Mouse (Mus musculus) mouse trophoblast stem cell (cell line): Measurements from ENCODE around the gene Ulk3.

ENCODE experiments used
- in situ Hi-C, 2 experiments: fragments of 300-500 bp; cut with MseI, MboI; formaldehyde crosslinking; loops; 2 replicates in 1 of 2; 3 replicates in 1 of 2; pipeline ENCODE4 v1.15.1; 2025

Ulk3 gene

DNA sequence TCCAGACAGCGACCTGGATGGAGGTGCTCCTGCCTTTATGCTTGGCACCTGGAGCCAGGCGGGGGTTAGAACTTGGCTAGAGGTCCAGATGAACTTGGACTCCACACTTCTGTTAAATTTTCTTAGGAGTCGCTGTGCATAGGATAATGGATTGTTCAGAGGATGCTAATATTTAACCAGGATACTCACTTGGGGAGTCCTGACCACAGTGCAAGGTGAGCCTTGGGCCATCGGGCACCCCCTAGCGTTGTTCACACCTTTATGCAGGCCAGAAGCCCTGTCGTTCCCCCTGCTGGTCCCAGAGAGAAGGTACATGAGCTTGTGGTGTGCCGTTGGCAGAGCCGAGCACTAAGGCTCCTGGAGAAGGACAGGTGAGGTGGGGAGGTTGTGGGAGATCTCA is 22.4 kb upstream of the Ulk3 start:
- in situ Hi-C loops = no loop called here

DNA sequence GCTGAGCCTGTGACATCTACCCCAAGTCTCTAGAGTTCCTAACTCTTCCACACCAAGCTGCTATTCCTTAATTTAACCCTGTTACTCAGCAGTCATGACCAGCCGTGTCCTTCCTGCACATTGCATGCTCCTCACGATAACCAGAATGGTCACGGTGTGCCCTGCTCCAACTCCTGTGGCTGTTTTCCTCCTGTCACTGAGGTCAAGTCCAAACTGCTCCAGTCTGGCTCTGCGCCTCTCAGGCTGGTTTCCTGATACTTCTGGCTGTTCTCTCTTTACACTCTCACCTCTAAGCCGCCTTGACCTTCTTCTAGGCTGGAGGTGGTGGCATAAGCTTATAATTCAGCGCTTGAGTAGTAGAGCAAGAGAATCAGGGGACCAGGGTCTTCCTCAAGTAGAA is 20.8 kb upstream of the Ulk3 start:
- in situ Hi-C loops = no loop called here

DNA sequence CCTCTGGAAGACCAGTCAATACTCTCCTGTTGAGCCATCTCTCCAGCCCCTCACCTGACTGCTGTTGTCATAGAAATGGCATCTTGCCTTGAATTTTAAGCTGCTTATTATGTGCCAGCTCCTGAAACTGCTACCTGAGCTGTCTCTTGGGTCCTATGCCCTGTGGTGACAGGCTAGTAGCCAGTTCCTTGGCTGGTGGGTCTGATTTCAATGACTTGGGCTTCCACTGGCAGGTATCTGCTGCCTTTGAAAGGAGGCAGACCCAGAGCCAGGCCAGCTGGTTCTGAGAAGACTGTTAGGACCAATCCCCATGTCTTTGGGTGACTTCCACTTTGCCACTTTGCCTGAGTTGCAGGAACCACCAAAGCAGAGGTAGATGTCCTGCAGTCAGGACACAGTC is 14.9 kb upstream of the Ulk3 start:
- in situ Hi-C loops = no loop called here

DNA sequence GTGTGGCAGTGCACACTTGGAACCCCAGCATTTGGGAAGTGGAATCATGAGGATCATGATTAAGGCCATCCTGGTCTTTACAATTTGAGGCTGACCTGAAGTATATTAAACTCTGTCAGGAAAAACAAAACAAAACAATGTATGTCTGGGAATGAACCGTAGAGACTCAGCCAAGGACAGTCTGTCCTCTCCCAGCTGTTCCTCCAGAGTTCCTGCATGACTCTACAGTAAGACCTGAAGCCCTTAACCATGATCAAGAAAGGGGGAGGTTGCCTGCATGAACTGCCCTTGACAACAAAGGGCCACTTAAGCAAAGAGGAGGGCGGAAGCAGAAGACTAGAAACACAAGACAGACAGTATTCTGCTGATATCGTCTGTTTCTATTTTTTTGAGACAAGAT is 13.7 kb upstream of the Ulk3 start:
- in situ Hi-C loops = no loop called here

DNA sequence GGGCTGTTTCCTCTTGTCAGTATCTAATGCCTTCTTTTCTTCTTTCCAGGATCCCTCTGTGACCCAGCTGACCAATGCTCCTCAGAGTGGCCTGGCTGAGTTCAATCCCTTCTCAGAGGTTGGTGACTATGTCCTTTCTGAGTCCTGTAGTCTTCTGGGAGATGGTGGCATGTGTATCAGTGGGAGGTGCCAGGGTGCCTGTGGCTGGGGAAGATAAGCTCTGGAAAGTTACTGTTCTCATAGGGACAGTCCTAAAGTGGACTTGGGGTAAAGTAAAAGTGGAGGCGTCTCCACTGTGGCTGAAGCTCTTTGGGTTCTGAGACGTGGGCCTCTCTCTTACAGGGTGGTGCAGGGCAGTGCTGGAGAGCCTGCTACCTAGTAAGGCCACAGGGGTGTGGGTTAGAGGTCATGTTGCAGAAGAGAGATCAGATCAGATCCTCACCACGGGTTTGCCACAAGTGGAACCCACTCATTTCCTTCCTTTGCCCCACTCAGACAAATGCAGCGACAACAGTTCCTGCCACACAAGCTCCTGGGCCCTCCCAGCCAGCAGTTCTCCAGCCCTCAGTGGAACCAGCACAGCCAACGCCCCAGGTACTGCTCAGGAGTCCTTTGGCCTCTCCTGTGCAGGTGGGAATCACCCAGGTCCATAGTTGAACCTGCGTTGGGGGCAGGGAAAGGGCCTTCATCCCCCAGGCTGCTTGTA is 12.0 kb upstream of the Ulk3 start:
- in situ Hi-C loops = no loop called here

DNA sequence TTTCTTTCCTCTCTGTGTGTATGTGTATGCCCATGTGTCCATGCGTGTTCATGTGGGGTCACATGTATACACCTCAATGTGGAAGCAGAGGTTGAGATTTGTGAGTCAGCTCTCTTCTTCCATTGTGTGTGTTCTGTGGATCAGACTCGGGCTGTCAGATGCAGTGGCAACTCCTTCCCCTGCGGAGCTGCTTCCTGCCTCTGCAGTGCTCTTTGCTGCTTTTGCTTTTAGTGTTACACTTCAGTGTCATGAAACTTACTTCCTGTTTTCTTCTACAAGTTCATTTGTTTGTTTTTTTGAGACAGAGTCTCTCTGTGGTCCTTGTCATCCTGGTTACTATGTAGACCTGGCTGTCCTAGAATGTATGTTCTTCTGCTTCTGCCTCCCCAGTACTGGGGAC is 4.3 kb upstream of the Ulk3 start:
- in situ Hi-C loops = no loop called here

DNA sequence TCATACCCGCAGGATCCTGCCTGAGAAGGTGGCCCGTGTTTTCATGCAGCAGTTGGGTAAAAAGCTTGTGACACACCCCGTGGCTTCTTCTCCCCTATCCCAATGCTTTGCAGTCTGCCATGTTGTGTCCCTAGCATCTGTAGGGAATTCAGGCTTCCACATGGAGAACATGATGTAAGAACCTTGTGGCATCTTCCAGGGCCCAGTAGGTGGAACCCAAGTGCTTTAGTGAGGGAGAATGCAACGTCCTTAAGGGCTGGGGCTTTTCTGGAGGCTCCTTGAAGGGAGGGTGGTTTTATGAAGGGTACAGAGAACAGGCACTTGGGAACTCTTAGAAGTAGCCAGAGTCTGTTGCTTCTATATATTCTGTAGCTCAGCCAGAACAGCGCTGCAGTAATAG is 1.5 kb downstream of the Ulk3 start:
- in situ Hi-C loops = no loop called here

DNA sequence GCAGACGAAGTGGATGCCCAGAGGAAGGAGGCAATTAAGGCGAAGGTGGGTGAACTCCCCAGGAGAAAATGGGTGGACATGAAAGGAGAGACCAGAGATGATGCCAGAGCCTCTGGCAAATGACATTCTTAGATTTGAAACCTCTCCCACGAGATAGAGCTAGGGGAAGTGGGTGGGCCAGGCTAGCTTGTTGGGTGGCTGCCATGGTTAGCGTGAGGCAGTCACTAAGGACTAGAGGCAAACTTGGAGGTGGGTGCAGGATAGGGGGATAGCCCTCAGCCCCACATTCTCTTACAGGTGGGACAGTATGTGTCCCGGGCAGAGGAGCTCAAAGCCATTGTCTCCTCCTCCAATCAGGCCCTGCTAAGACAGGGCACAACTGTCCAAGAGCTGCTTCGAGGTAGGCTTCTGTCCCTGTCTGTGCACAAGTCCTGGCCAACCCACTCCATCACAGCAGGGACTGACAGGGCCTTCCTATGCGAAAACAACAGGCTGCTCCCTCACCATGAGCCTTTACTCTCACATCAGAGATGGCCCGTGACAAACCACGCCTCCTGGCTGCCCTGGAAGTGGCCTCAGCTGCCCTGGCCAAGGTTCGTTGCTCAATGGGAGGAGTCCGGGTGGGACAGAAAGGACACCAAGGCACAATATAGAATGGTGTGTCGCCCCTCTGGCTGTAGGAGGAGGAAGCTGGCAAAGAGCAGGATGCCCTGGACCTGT is 4.4 kb downstream of the Ulk3 start:
- in situ Hi-C loops = no loop called here

DNA sequence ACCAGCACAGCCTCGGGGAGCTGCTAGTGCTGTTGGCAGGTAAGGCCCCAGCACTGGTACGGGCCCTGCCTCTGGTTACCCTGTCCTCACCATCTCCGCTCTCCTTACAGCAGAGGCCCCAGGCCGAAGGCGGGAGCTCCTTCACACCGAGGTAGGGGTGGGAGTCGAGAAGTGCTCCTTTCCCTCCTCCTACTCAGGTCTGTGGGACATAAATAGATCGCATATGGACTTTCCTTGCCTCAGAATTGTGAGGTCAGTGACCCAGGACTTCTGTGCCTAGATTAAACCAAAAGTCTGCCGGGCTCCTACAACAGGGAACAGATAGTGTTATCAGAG is 4.9 kb downstream of the Ulk3 start:
- in situ Hi-C loops = no loop called here

DNA sequence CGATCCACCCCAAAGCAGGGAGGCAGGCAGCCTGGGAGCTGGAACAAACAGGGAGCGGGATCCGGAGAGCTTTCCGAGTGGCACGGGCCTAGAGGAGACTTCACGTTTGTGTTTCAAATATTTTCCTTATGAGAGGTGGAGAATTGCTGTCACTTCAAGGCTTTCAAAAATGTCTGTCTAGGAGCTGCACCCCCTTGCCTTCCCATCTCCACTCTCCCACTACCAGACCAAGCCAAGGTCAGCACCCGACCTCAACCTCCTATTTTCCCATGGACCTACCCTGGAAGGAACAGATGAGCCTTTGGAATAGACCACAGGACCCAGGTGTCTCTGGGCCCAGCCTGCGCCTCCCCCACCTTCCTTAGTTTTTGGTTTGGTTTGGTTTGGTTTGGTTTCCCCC is 8.0 kb downstream of the Ulk3 start:
- in situ Hi-C loops = no loop called here

DNA sequence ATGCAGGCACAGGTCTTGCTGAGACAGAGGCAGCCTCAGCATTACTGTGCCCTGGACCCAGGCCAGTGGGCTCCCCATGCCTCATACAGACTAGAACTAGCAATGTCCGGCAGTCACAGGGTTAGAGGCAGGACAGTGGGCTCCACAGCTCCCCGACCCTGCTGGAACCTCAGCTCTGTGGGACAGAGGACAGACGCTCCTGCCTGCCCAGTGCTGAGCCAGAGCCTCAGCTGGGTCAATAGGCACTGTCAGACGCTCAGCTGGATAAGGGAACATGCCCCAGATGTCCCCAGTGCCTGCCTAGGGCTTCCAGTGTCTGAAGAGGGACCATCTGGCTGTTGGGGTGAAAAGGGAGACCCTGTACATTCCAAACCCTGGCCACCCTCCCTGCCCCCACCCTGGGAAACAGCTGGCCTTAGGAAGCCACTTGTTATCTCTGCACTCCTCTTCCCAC is 8.7 kb downstream of the Ulk3 start:
- in situ Hi-C loops = no loop called here

DNA sequence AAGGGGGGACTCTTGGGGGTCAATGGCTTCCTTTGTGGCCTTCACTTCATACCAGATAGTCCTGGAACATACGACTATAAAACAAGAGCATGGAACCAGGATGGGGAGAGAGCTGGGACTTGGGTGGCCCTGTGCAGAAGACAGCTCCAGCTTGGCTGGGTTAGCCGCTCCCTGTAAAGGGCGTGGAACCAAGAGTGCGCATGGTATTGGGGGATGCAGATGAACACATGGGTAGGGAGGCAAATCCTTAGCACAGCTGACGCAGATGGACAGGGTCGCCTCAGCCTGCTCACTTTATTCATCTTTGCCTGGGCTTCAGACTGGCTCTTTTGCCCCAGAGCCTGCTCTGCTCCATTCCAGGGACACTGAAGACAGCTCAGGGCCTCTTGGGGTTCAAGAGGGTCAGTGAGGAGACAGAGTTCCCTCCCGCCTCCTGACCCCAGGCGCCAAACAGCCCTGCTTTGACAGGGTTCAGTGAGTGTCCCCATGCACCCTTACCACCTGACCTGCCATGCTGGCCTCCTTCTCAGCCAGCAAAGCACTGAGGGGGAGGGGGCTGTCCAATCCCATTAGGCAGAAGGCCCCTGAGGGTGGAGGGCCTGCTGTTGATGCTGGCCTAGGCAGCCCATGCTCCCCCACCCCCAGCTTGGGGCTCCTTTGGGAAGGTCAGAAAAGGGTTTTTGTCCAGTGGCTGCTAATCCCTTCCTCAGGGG is 9.8 kb downstream of the Ulk3 start:
- in situ Hi-C loops = no loop called here

DNA sequence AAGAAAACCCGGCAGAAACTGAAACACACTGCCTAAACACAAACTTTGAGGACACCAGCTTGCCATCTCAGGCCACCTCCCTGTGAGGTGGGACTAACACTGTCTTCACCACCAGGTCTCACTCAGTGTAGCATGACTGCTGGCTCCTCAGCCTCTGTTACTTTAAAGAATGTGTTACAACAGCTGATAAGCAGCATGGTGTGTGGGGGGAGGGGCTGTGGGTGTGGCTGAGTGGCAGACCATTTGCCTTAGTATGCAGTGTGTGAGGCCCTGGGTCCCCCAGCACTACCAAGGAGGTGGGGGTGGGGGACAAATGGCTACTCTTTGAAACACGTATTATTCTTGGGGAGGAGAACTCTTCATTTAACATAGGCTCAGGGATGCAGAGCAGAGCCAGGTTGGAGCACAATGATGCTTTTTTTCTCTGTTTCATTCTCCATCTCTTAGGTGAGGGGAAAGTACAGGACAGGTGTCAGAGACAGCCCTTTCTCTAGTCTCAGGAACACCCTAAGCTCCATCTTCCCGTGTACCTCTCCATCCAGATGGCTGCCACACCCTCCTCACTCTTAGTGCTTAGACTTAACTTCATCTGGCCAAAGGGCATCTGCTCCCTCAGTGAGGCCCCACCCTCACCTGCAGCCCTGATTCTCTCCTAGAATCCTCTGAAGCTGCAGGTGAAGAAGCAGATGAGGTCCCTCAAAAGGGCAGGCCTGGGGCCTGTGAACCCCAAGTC is 11.5 kb downstream of the Ulk3 start:
- in situ Hi-C loops = no loop called here

DNA sequence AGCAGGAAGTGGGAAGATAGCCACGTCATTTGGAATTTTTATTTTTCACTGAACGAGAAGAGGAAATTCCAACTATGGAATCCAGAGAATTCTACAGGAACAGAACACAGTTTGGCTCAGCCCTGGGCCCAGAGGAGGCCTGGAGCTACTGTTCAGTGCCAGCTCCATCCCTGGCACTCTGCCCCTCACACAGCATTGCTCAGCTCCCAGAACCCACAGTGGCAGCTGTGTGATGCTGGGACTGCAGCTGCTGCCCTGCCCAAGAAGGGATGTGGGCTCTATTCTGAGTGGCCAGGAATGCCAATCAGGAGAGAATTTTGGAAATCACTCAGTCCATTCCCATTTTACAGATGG is 12.1 kb downstream of the Ulk3 start:
- in situ Hi-C loops = no loop called here

DNA sequence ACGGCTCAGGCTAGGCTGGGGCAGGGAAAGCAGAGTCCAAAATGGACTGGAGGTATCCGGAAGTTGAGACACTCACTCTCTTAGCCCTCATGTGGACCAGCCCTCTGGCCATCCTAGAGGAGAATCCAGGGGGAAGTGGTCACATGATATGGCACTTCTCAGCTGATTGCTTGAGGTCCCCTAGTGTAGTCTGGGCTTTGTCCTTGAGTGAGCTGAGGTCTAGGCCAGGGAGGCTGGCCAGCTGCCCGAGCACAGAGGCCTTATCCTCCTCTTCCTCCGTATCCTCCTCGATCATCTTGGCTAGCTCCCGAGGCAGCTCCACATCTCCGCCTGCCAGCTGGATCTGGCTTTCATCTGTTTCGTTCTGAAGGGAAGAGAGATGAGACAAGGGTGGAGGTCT is 12.8 kb downstream of the Ulk3 start:
- in situ Hi-C loops = no loop called here

DNA sequence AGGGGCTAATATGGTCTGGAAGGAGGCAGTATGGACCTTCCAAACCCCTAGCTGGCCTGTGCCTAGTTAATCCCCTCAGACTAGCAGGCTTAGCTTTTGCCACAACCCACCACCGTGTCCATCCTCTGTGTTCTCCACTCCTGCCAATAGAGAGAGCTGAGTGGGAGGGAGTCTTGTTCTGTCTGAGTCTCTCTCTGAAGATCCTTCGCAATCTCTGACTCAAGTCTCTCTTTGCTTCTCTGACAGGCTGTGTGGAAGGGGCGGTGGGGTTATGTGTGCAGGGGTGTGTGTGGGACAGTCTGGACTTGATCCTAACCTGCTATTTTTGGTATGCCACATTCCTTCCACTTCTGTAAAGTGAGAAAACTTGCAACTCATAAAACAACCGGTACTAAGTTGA is 15.6 kb downstream of the Ulk3 start:
- in situ Hi-C loops = no loop called here

DNA sequence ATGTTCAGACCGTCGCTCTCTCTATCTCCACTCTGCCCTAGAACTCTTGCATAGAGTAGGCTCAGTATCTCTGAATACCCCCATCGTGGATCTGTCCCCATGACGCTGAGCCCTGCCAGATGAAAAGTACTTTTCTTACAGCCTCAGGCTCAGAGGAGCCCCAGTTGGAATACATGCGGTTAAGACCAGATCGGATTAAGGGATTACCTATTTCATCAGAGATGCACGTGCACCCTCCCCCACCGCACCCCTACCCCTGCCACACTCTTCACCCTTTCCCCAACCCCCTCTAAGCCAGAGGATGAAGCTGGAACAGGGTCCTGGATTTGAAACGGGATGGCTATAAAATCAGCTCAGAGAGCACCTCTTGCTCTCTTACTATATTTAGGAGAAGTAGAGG is 16.3 kb downstream of the Ulk3 start:
- in situ Hi-C loops = no loop called here

DNA sequence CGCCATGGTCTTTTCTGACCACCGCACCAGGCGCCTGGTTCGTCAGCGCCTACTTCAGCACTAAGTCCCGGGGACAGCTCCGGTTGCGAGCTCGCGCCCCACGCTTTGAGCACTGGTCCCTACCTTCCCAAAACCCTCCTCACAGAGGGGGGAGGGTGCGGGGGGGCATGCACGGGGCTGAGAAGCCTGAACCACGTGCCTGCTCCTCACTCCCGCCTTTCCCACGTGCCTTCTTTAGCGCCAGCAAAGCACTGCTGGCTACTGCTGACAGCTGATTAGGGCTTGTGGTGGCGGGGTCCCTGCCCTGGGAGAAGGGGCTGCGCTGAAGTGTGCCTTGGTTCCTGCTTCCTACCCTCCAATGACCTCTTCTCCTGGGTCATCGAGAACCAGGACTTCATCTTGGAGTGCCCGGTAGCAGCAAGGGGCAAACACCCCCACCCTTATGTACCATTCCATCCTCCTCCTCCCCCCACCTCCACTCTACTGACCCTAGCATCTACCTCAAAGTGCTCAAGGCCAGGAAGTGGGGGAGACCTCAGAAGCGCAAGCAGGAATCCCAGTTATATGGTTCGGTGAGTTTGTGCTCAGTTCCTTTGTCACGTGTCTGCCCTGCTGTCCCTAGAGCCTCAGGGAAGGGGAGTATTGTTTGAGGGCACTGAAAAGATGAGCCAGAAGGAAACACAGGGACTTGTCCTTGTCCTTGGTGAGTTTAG is 17.0 kb downstream of the Ulk3 start, which contains the start of gene Cplx3:
Cplx3 (minus strand) TSS at position 143 of the 713 bp plus-strand sequence.
- in situ Hi-C loops = no loop called here

DNA sequence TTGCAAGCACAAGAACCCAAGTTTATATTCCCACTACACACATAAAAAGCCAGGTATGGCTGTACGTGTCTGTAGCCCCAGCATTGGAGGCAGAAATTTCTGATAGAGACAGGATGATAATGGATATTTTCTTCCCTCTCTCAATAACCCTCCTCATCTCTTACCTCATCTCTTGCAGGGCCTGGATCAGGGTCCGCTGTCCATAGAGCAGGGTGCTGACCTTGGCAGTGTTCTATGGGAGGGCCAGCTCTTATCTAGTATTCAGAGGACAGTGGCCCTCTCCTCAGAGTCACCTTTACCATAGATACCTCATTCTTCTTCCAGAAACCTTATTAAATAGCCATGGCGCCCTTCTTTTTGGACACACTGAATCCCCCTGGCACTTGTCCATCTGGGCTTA is 20.6 kb downstream of the Ulk3 start:
- in situ Hi-C loops = no loop called here

DNA sequence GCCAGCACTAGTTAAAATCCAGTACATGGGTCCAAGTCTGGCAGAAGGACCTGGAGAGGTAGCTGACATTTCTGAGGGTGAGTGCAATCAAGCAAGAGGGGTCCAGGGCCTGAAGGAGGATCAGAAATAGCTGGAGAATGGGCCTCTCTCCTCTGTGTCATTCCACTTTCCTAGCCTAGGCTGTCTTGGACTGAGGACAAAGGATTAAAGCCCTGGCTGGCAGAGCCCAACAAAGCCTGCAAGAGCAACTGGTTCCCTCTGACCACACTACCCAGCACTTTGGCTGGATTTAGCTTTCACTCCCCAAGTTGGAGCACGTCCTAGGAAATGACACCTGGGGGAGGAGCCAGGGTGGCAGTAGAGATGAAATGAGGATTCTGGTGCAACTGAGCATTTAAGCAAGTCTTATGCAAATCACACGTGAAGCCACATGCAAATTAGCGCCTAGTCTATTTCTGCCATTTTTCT is 21.1 kb downstream of the Ulk3 start:
- in situ Hi-C loops = no loop called here

DNA sequence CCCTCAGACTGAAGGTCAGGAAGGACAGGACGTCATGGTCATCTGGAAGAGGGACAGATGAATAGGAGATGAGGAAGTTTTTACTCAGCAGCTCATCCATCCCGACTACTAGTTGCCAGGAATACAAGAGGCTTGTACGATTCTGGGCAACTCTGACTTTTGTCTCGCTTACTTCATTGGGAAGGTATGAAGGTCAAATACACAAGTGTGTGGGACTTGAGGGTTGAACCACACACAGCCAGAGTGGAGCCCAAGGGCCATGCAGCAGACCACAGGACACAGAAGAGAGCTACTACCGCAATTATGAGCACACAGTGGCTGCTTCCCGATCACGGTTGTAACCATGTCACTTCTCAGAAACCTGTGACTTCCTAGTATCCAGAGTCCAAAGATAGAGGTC is 23.3 kb downstream of the Ulk3 start:
- in situ Hi-C loops = no loop called here

DNA sequence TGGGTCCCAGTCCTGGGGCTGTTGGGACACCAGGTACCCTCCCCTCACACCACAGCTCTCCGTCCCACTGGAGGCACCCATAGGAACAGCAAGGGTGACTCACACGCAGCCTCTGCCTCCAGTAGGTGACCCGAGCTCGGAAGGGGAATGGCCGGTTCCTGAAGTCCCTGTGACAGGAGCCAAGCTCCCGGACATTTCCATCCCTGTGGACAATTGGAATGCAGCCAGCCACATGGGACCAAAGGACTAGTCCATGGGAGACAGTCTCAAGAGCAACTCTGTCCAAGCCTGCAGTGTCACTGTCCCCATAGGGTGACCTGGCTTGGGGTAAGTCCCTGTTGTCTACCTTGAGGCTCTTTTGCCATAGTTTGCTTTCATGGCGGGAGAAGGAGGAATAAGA is 24.7 kb downstream of the Ulk3 start:
- in situ Hi-C loops = no loop called here
